Mouse (Mus musculus): ENCODE results near the gene Tpm1. TPM values are rescaled to one million over a fixed set of nuclear protein-coding genes. Genes with fewer than 3 reads are reported as not detected.

The Tpm1 gene
- polyA plus RNA-seq, 1 experiment from 2014 or later = 3,954 TPM

DNA sequence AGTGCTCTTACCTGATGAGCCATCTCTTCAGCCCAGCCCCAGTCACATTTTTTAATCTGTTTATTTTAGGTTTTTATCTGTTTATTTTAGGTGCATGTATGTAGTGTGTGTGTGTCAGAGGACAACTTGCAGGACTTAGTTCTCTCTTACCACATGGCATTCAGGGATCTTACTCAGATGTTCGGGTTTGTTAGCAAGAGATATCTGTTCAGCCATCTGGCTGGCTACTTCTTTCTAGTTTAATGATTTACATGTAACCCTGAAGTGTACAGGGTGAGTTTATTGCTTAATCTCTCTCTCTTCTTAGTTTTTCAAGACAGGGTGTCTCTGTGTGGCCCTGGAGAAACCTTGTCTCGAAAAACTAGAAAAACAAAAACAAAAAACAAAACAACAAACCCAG, 23.0 kb upstream of the Tpm1 start:
- Histone ChIP-seq H3K36me3 (no peaks in the 10 kb centered on the region), H3K27ac (replicated peaks) (peak overlapping the region; percentile 78; the same call in 1 of the 2 replicates), H3K9me3 (no peaks in the 10 kb centered on the region), H3K9ac (no peak overlapping the region), H3K4me1 (peaks cover 20% of the 10 kb centered on the region), H3K4me2 (no peak overlapping the region), H3K27me3 (replicated peaks) (no peaks in the 10 kb centered on the region), H3K4me3 (no peak overlapping the region)
- ATAC-seq (ENCODE audit: extremely low read depth, insufficient number of reproducible peaks, low FRiP score, low TSS enrichment) = no peak
- WGBS = 50% methylated on average over 2 of the region's 2 CpGs

DNA sequence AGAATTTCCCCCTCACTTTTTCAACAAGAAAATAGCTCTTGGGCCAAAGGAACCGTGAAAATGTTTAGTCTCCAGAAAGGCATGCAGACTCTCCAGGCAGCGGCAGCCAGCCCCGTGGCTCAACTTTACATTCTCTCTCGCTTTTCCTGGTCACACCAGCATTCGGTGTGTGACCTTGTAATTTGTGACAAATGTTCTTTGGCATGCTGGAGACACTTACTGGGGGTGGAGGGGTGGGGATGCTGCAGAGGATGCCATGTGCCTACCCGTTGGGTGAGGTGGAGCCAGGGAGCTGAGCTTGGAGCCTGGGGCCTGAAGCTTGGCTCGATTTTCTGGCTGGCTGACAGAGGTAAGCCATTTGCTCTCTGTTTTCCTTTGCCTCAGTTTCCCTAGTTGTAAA, 22.4 kb upstream of the Tpm1 start:
- ATAC-seq (ENCODE audit: extremely low read depth, insufficient number of reproducible peaks, low FRiP score, low TSS enrichment) = no peak
- Histone ChIP-seq H3K27ac (replicated peaks) (peak overlapping the region; percentile 78), H3K9ac (0 out of 2 replicates have a peak overlapping the region, but pooled peaks have one; percentile 38), H3K4me3 (no peak overlapping the region), H3K27me3 (replicated peaks) (no peaks in the 10 kb centered on the region), H3K4me2 (peak overlapping the region; percentile 16; the same call in 1 of the 2 replicates), H3K36me3 (no peaks in the 10 kb centered on the region), H3K4me1 (peaks cover 18% of the 10 kb centered on the region), H3K9me3 (no peaks in the 10 kb centered on the region)
- WGBS = 24% methylated on average over 7 of the region's 7 CpGs

DNA sequence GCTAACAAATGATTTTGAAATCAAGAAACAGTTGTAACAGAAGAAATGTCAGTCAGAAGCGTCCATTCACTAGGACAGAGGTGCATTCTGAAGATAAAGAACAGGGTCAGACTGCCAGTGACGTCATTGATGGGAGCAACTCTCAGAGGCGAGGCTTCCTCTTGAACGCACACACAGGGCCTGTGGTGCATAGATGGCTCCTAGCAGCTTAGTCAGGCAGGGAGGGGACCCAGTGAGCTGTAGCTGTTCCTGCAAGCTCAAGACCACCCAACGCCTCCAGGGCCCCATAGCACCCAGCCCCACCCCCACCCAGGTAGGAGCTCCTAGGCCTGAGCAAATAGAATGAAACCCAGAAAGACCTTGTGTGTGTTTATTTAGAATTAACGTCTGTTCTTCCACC, 21.9 kb upstream of the Tpm1 start:
- Histone ChIP-seq H3K4me2 (no peak overlapping the region), H3K9ac (no peak overlapping the region)
- 16% methylated on average over 6 of the region's 6 CpGs for WGBS

DNA sequence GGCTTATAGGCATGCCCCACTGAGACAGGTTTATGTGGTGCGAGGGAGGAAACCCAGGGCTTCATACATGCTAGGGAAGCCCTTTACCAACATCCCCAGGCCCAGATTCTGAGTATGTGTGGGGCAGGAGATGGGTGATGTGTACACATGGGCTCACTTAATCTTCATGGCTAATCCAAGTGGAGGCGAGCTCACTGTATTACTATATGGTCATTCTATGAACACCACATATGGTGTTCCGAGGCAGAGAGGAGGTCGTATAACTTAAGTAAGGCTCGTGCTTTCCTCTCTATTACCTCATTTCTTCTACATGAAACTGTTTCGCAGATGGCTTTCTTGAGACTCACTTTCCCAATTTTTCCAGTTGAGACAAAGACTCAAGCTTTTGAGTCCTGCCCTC, 17.4 kb upstream of the Tpm1 start:
- no peaks in the 10 kb centered on the region for H3K9me3 ChIP-seq
- no peak overlapping the region for H3K27ac ChIP-seq (replicated peaks)
- no peak overlapping the region for H3K4me2 ChIP-seq
- no peaks in the 10 kb centered on the region for H3K36me3 ChIP-seq
- no peak overlapping the region for H3K9ac ChIP-seq
- peaks cover 16% of the 10 kb centered on the region for H3K4me1 ChIP-seq
- WGBS = 83% methylated on average over 6 of the region's 6 CpGs
- H3K27me3 ChIP-seq (replicated peaks) = no peaks in the 10 kb centered on the region
- no peak overlapping the region for H3K4me3 ChIP-seq
- no peak for ATAC-seq (ENCODE audit: extremely low read depth, insufficient number of reproducible peaks, low FRiP score, low TSS enrichment)

More for the DNA sequence above, 21.9 kb upstream of the Tpm1 start:
- Histone ChIP-seq H3K4me1 (peaks cover 18% of the 10 kb centered on the region), H3K4me3 (no peak overlapping the region), H3K9me3 (no peaks in the 10 kb centered on the region), H3K36me3 (no peaks in the 10 kb centered on the region), H3K27ac (replicated peaks) (peak overlapping the region; percentile 78), H3K27me3 (replicated peaks) (no peaks in the 10 kb centered on the region)
- no peak for ATAC-seq (ENCODE audit: extremely low read depth, insufficient number of reproducible peaks, low FRiP score, low TSS enrichment)

DNA sequence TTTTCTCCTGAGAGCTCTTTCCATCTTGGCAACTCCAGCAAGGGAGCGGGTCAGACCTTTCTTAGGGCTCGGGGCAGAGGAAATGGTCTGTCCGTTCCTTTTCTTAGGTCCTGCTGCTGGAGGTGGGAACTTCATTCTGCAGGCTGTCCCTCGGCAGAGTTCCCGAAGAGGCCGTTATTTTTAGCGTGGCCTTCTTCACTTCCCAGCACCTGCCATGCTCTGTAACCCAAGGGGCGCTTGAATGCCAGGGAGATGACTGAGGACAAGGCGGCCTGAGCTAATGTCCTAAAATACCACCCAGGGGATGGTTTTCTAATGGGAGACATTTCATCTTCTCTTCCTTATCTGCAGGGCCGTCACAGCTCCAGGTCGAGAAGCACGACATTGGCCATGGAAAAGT, 10.5 kb upstream of the Tpm1 start:
- Histone ChIP-seq H3K4me2 (peak overlapping the region; percentile 39), H3K36me3 (no peaks in the 10 kb centered on the region), H3K9ac (0 out of 2 replicates have a peak overlapping the region, but pooled peaks have one; percentile 41), H3K4me1 (peaks cover 25% of the 10 kb centered on the region), H3K27ac (replicated peaks) (peak overlapping the region; percentile 63), H3K4me3 (no peak overlapping the region), H3K27me3 (replicated peaks) (no peaks in the 10 kb centered on the region), H3K9me3 (no peaks in the 10 kb centered on the region)
- no peak for ATAC-seq (ENCODE audit: extremely low read depth, insufficient number of reproducible peaks, low FRiP score, low TSS enrichment)
- WGBS = 42% methylated on average over 12 of the region's 12 CpGs

DNA sequence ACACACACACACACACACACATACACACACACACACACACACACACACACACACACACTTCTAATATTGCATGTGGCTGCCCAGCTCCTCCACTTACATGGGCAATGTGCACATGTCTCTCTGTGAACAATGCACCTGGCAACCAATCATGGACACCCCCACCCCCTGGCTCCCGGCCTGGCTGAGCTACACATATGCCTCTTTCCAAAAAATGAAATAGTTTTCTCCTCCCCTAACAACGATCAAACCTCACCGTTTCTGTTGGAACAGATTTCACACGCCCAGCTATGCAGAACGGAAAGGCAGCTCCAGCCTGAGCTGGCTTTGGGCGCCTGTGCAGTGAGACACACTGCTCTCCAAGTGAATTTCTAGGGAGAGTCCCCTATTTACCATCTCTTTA, 9.2 kb upstream of the Tpm1 start:
- Histone ChIP-seq H3K36me3 (no peaks in the 10 kb centered on the region), H3K4me1 (peaks cover 25% of the 10 kb centered on the region), H3K9ac (no peak overlapping the region), H3K4me3 (no peak overlapping the region), H3K27me3 (replicated peaks) (no peaks in the 10 kb centered on the region), H3K27ac (replicated peaks) (0 out of 2 replicates have a peak overlapping the region, but pooled peaks have one; percentile 17), H3K4me2 (no peak overlapping the region), H3K9me3 (no peaks in the 10 kb centered on the region)
- 71% methylated on average over 6 of the region's 6 CpGs for WGBS
- ATAC-seq (ENCODE audit: extremely low read depth, insufficient number of reproducible peaks, low FRiP score, low TSS enrichment) = no peak

DNA sequence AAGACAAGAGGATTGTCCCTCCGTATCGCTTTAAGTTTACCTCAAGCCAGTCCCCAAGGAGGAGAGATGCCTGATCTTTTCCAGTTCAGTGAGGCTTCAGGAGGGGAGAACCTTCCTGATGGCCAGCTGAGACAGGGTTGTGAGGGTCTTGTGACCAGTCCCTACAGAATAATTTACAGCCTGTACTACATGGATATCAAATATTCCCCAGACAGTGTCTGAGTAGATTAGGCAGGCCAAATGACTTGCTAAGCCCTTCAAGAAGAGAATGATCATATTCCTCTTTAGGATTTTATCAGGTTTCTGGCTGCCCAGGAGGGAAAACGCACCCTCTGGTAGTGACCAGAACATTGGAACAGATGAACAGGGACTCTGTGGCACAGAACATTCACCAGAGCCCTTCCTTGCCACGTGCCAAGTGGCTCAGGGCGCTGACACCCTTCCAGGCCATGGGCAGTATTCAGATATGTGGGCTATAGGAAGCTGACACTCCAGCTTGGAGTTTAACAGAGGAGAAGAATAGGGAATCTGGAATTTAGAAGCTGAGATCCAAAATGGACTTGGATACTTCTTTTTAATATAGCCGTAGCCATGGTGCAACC, 1.6 kb upstream of the Tpm1 start:
- peak overlapping the region; percentile 49; the same call in 1 of the 2 replicates for H3K27ac ChIP-seq (replicated peaks)
- H3K9ac ChIP-seq = peak overlapping the region; percentile 45; the same call in 1 of the 2 replicates
- no peak overlapping the region for H3K4me3 ChIP-seq
- no peak for ATAC-seq (ENCODE audit: extremely low read depth, insufficient number of reproducible peaks, low FRiP score, low TSS enrichment)
- H3K27me3 ChIP-seq (replicated peaks) = 0 out of 2 replicates have a peak, but pooled peaks cover 3% of the 10 kb centered on the region
- H3K9me3 ChIP-seq = no peaks in the 10 kb centered on the region
- H3K4me1 ChIP-seq = peaks cover 23% of the 10 kb centered on the region
- WGBS = 67% methylated on average over 6 of the region's 6 CpGs
- 0 out of 2 replicates have a peak overlapping the region, but pooled peaks have one; percentile 20 for H3K4me2 ChIP-seq
- H3K36me3 ChIP-seq = peaks cover 3% of the 10 kb centered on the region; the same call in 1 of the 2 replicates

DNA sequence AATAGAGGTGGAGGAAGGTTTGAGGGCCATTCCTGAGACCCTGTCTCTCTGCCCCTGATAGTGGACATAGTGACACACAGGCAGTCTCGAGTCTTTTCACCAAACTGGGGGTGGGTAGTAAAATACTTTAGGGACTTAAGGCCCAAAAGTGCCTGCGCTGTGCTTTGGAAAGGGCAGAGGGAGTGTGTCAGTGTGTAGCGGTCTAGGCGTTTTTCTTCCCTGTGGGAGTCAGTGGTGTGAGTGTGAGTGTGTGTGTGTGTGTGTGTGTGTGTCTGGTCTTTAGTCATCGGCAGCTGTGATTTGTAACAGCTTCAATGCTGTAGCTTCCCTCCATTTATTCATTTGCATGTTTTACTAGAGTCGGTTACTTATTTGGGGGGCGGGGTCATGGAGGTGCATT, 630 bp upstream of the Tpm1 start:
- 16% methylated on average over 7 of the region's 7 CpGs for WGBS
- Histone ChIP-seq H3K4me1 (peaks cover 26% of the 10 kb centered on the region), H3K9me3 (no peaks in the 10 kb centered on the region), H3K9ac (peak overlapping the region; percentile 100), H3K27ac (replicated peaks) (peak overlapping the region; percentile 100), H3K4me2 (peak overlapping the region; percentile 93), H3K4me3 (peak overlapping the region; percentile 93), H3K36me3 (peaks cover 8% of the 10 kb centered on the region), H3K27me3 (replicated peaks) (0 out of 2 replicates have a peak, but pooled peaks cover 3% of the 10 kb centered on the region)
- no peak for ATAC-seq (ENCODE audit: extremely low read depth, insufficient number of reproducible peaks, low FRiP score, low TSS enrichment)

DNA sequence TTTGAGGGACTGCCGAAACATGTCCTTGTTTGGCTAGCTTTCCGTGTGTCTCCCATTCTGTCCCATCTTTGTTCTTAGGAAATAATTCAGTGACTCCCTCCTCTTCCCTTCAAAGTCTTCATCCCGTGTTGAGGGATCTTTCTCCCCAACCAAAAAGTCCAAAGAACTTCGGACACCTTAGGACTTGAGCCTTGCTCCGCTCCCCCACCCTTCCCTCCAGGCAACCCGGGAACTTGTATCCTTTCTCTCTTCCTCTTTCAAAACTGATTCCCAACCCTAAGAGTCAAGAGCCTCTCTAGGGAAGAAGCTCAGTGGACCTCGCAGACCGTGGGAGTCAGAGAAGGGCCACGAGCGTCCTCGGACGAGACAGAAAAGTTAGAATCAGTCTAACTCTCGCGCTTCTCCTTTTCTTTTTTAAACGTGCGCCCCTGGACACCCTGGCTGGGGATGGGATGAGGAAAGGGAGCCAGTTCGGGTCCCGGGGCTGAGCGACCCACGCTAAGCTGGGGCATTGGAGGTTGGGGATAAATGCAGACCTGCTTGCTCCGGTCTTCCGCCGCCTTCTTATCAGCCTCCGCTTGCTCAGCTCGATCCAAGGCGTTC, 622 bp downstream of the Tpm1 start:
- Histone ChIP-seq H3K36me3 (peaks cover 18% of the 10 kb centered on the region), H3K4me1 (peaks cover 33% of the 10 kb centered on the region), H3K27me3 (replicated peaks) (0 out of 2 replicates have a peak, but pooled peaks cover 3% of the 10 kb centered on the region), H3K27ac (replicated peaks) (peak overlapping the region; percentile 100), H3K9ac (peak overlapping the region; percentile 100), H3K4me3 (peak overlapping the region; percentile 93), H3K9me3 (no peaks in the 10 kb centered on the region), H3K4me2 (peak overlapping the region; percentile 93)
- no peak for ATAC-seq (ENCODE audit: extremely low read depth, insufficient number of reproducible peaks, low FRiP score, low TSS enrichment)
- under 1% methylated on average over 26 of the region's 26 CpGs for WGBS

DNA sequence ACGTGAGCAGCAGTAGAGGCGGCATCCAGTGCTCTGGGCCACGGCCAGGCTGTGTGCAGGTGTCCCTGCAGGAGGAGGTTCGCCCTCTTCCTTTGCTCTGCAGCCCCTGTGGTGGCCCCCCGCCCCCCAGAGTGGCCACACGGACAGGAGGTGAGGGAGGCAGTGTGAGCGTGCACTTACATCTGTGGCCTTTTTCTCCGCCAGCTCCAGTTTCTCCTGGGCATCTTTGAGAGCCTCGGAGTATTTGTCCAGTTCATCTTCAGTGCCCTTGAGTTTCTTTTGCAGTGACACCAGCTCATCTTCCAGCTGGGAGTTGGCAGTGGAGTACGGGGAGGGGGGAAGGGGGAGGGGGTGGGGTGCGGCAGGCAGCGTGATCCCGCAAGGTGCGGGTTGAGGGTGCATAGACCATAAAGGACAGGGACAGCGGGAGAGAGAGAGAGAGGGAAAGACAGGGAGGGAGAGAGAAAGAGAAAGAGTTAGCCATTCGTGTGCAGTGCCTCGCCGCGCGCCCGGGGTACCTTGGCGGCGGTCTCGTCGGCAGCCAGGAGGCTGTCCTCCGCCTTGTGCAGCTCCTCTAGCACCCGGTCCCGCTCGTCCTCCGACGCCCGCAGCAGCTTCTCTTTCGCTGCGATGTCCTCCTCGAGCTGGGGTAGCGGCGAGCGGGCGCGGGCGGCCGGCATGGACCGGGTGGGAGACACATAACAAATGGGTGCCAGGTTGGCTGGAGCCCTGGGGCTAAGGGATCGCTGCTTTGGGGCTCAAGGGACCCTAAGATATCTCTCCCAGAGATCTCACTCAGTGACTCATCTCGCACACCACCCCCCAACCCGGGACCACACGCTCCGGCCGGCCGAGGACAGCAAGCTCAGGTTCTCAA, 1.4 kb downstream of the Tpm1 start:
- peak overlapping the region; percentile 100 for H3K27ac ChIP-seq (replicated peaks)
- peak overlapping the region; percentile 100 for H3K9ac ChIP-seq
- H3K36me3 ChIP-seq = peaks cover 26% of the 10 kb centered on the region
- ATAC-seq (ENCODE audit: extremely low read depth, insufficient number of reproducible peaks, low FRiP score, low TSS enrichment) = no peak
- peak overlapping the region; percentile 93 for H3K4me3 ChIP-seq
- H3K9me3 ChIP-seq = no peaks in the 10 kb centered on the region
- H3K4me2 ChIP-seq = peak overlapping the region; percentile 93
- 0 out of 2 replicates have a peak, but pooled peaks cover 3% of the 10 kb centered on the region for H3K27me3 ChIP-seq (replicated peaks)
- H3K4me1 ChIP-seq = peaks cover 38% of the 10 kb centered on the region
- WGBS = under 1% methylated on average over 50 of the region's 50 CpGs

Data from heart, embryonic 13.5 days (tissue).